Mouse (Mus musculus): Measurements from ENCODE around the gene Taf10. TPM values are rescaled to one million over a fixed set of nuclear protein-coding genes. Genes with fewer than 3 reads are reported as not detected.

Taf10 gene
- total RNA-seq, 2 experiments from 2014 or later: 97.5 to 100 TPM

DNA sequence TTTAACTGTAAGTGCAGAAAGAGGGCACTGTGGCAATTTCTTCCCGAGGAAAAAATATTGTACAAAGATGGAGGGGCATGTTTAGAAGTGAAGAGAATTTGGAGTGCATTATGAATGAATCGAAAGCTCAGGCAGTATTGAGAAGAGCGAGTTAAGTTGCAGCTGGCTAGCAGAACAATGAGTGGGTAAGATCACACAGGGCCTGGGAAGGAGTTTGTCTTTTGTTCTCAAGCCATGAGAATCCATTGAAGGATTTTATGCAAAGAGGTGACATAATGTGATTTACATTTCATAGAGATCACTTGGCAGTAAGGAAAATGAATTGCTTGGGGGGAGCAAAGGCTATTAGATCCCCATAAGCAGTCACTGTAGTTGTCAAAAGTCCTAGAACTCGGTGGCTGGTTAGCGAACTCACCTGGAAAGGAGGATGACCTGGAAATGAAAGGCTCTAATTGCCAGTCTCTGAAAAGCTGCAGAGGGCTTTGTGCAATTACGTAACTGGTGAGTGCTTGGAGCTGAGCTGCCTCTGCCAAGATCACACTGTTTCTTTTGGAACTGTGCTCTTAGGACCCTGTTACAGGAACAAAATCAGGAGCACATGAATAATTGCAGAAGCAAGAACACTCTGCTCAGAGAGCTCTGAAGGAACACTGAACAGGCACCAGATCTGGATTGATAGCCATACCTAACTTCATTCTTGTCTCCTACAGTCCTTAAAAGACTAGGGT, 15.3 kb downstream of the Taf10 start:
- intact Hi-C loops (cut with DNase I): no loop called here
- DNase-seq: no peak

- intact Hi-C loops (cut with DNase I): loop anchor here (1.0 to 2.0 kb wide), 2 partner anchors 84 to 91 kb away; partner anchors contain the start of gene Mrpl17
- DNase-seq: no peak
Observed at GRCm38 (mm10) chr7:105726980-105727325, 17.2 kb downstream of the Taf10 start.

DNA sequence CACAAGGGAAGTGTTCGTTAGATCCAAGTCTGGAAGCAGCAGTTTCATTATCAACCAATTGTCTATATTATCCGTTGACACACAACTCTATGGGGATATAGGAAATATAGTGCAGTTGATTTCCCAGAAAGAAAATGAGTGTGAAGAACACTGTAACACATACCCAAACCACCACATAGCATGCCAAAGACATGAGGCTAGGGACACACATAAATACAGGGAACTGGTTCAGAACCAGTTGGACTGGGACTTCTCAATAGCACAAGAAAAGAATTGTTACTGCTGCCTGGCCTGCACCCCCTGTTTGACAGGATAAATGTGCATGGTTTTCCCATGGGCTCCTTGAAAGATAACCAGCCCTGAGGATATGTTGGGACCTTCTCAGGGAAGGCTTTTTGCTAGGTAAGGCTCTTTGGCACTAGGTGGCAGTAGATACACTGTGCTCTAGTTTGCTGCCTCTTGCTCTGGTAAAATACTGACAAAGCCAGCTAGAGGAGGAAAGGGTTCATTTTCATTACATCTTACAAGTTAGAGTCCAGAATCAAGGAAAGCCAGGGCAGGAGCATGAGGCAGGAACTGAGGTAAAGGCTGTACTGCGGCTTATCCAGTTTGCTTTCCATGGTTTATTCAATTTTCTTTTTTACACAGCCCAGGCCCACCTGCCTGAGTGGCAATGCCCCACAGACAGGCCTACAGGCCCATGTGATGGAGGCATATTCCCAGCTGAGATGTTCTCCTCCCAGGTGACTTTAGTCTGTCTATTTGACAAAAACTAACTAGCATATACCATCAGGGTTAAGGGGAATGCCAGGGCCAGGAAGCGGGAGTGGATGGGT, 17.8 kb downstream of the Taf10 start:
- DNase-seq: peak; percentile 35 to 46
- intact Hi-C loops (cut with DNase I): loop anchor here (1.0 to 2.0 kb wide), 2 partner anchors 84 to 92 kb away; partner anchors contain the start of gene Mrpl17

- intact Hi-C loops (cut with DNase I): no loop called here
- DNase-seq: no peak
Observed at GRCm38 (mm10) chr7:105721916-105722315, 22.2 kb downstream of the Taf10 start.

GRCm38 (mm10) chr7:105715366-105715765, 28.8 kb downstream of the Taf10 start:
- no peak for DNase-seq
- intact Hi-C loops (cut with DNase I): no loop called here

- no peak for DNase-seq
- intact Hi-C loops (cut with DNase I): no loop called here
Observed at GRCm38 (mm10) chr7:105708733-105709132, 35.4 kb downstream of the Taf10 start.

DNA sequence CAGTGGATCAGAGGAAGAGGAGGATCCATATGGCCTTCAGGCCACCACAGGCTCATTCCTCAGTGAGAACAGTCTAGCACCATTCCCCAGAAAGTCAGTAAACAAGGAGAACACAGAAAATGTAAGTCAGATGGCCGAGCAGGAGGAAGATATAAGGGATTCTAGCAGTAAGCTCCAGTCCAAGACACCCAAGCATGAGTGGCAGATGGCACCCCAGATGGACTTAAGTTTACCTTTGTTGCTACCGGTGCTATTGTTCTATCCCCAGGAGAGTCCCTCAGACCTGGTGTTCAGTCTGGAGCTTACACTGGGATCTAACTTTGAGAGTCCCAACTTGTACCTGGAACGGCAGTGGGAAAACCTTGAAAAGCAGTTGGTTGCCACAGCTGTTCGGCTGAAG, 40.3 kb downstream of the Taf10 start:
- no peak for DNase-seq
- intact Hi-C loops (cut with DNase I): no loop called here

GRCm38 (mm10) chr7:105703184-105703583, 41.0 kb downstream of the Taf10 start:
- DNase-seq: no peak
- intact Hi-C loops (cut with DNase I): no loop called here

GRCm38 (mm10) chr7:105690875-105691274, 53.3 kb downstream of the Taf10 start:
- DNase-seq: no peak
- intact Hi-C loops (cut with DNase I): no loop called here

Other genes with a start within 250 kb of the Taf10 start
- gene Smpd1, start 190.0 kb downstream of the Taf10 start, total RNA-seq (2021): 100 to 1,000 TPM; 156 to 163 TPM
- 100 to 1,000 TPM; 116 TPM for gene Apbb1, start 162.7 kb downstream of the Taf10 start, total RNA-seq (2021)
- gene Hpx, start 144.2 kb downstream of the Taf10 start, total RNA-seq (2021): not detected
- 10 to 100 TPM; 22.9 to 23.0 TPM for gene Trim3, start 110.8 kb downstream of the Taf10 start, total RNA-seq (2021)
- 10 to 100 TPM; 84.2 to 85.0 TPM for gene Timm10b, start 104.3 kb downstream of the Taf10 start, total RNA-seq (2021)
- 10 to 100 TPM; 13.4 TPM for gene Arfip2, start 103.9 kb downstream of the Taf10 start, total RNA-seq (2021)
- gene Gm45799, start 103.8 kb downstream of the Taf10 start, total RNA-seq (2021): 1 to 10 TPM in 1 of 2 experiments, under 1 TPM in 1; 1.00 to 6.3 TPM
- under 1 TPM; 0.62 to 0.72 TPM for gene Dnhd1, start 93.5 kb downstream of the Taf10 start, total RNA-seq (2021)
- gene Ilk, start 7.8 kb downstream of the Taf10 start, total RNA-seq (2021): 10 to 100 TPM; 95.1 to 98.9 TPM
- 10 to 100 TPM; 10.1 to 11.2 TPM for gene Rrp8, start 7.0 kb downstream of the Taf10 start, total RNA-seq (2021)
- gene Tpp1, start 7.9 kb upstream of the Taf10 start, total RNA-seq (2021): 10 to 100 TPM; 44.7 to 47.5 TPM
- 1 to 10 TPM; 8.6 to 9.8 TPM for gene Dchs1, start 43.3 kb upstream of the Taf10 start, total RNA-seq (2021)
- gene Mrpl17, start 66.7 kb upstream of the Taf10 start, total RNA-seq (2021): 100 to 1,000 TPM; 115 to 117 TPM
- 10 to 100 TPM; 12.1 to 26.5 TPM for gene Gm4070, start 209.6 kb upstream of the Taf10 start, total RNA-seq (2021)